Mouse (Mus musculus) MEL (cell line): ENCODE measurements around the gene Zfp984. TPM values are rescaled to one million over a fixed set of nuclear protein-coding genes. Genes with fewer than 3 reads are reported as not detected.
"Not testable (repeated sequence)": the region's sequence is repeated elsewhere in the genome, so short reads cannot be mapped to it uniquely, and the experiment has no call there.

Source experiments
- DNase-seq: peaks from one replicate; pipeline ENCODE4 v3.0.0; 2011; ENCODE audit warnings: low read depth, low spot score
- H3K27ac ChIP-seq: 2 replicates; pipeline ENCODE4 v1.5.1; 2012; ENCODE audit warnings: low read depth, mild to moderate bottlenecking, control low read depth, low read length, moderate library complexity; ENCODE audit not compliant: control insufficient read depth
- H3K27me3 ChIP-seq, 2 experiments: fragments of 150-350 bp in 1 of 2; sonication (generic) in 1 of 2; 2 replicates each; pipeline ENCODE4 v1.6.1; 2012; ENCODE audit warnings: low read length in 2 of 2, mild to moderate bottlenecking in 2 of 2, improper control_type of control experiment in 1 of 2, moderate library complexity in 1 of 2; ENCODE audit not compliant: insufficient read depth in 2 of 2, control insufficient read depth in 1 of 2
- H3K36me3 ChIP-seq, 2 experiments: 2 replicates each; pipeline ENCODE4 v1.6.1; 2012 to 2014; ENCODE audit warnings: low read length in 2 of 2, improper control_type of control experiment in 1 of 2, inconsistent platforms in 1 of 2, mild to moderate bottlenecking in 1 of 2; ENCODE audit not compliant: insufficient read depth in 2 of 2, control insufficient read depth in 1 of 2
- H3K4me1 ChIP-seq, 2 experiments: fragments of 150-350 bp in 1 of 2; sonication (generic) in 1 of 2; 2 replicates each; pipeline ENCODE4 v1.6.1; 2012; ENCODE audit warnings: low read length in 2 of 2, improper control_type of control experiment in 1 of 2, mild to moderate bottlenecking in 1 of 2; ENCODE audit not compliant: insufficient read depth in 2 of 2, control insufficient read depth in 1 of 2
- H3K4me3 ChIP-seq, 2 experiments: fragments of 150-350 bp in 1 of 2; sonication (generic) in 1 of 2; 2 replicates each; pipeline ENCODE4 v1.5.1; 2012; ENCODE audit warnings: low read depth in 2 of 2, low read length in 2 of 2, mild to moderate bottlenecking in 2 of 2, moderate library complexity in 2 of 2, control low read depth in 1 of 2, improper control_type of control experiment in 1 of 2; ENCODE audit not compliant: control insufficient read depth in 1 of 2, insufficient read depth in 1 of 2
- H3K79me2 ChIP-seq: 2 replicates; pipeline ENCODE4 v1.6.1; 2012; ENCODE audit warnings: mild to moderate bottlenecking, low read length, moderate library complexity; ENCODE audit not compliant: control insufficient read depth, poor library complexity, insufficient read depth
- H3K9ac ChIP-seq: 2 replicates; pipeline ENCODE4 v1.6.1; 2012; ENCODE audit warnings: low read depth, mild to moderate bottlenecking, control low read depth, low read length, moderate library complexity; ENCODE audit not compliant: control insufficient read depth, poor library complexity, severe bottlenecking
- H3K9me3 ChIP-seq: fragments of 150-350 bp; sonication (generic); replicated peaks from 2 replicates; pipeline ENCODE4 v1.6.1; 2012; ENCODE audit warnings: mild to moderate bottlenecking, low read length, improper control_type of control experiment, moderate library complexity; ENCODE audit not compliant: insufficient read depth
- polyA plus RNA-seq, 2 experiments: library from polyadenylated mRNA; stranded (reverse) in 1 of 2; unstranded in 1 of 2; fragments of >175 nt in 1 of 2; fragments of >200 nt in 1 of 2; gene quantifications; 2 replicates each; pipeline versions ENCODE4 v1.2.1 to v1.2.4; 2012; ENCODE audit warnings: low replicate concordance in 2 of 2, low read depth in 1 of 2; ENCODE audit not compliant: insufficient read length in 2 of 2, insufficient read depth in 1 of 2, missing spikeins in 1 of 2
- total RNA-seq: library from RNA; depleted of rRNA; stranded (reverse); fragments of 300-350 nt; gene quantifications from 2 replicates; pipeline ENCODE4 v1.2.3, GENCODE M21; 2012

The Zfp984 gene
- total and polyA plus RNA-seq, 3 experiments, result 0.92 to 2.2 TPM; not detected in 1

DNA sequence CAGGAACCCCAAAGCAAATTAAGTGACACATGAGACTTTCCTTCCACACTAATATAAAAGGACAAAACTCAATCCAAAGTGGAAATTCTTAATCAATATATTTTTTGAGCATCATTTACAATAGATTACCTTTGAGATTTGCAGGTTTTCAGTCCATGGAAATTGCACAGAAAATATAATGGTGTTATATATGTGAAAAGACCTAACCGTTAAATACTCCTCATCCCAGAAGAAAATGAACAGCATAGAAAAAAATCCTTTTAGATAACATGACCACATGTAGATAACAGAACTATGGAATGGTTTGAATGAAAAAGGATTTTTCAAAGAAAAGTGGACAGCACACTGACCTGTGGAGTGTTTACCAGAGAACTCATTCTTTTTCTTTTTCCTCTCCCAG lies 14.3 kb downstream of the Zfp984 start:
- H3K9me3 ChIP-seq, H3K4me3 ChIP-seq, H3K27me3 ChIP-seq, H3K27ac ChIP-seq, H3K79me2 ChIP-seq, H3K4me1 ChIP-seq, H3K9ac ChIP-seq, H3K36me3 ChIP-seq, DNase-seq: not testable (repeated sequence)

GRCm38 (mm10) chr4:147794026-147794665 lies 15.4 kb downstream of the Zfp984 start:
- H3K4me3 ChIP-seq, DNase-seq, H3K27me3 ChIP-seq, H3K79me2 ChIP-seq, H3K36me3 ChIP-seq, H3K27ac ChIP-seq, H3K4me1 ChIP-seq, H3K9ac ChIP-seq, H3K9me3 ChIP-seq: not testable (repeated sequence)

DNA sequence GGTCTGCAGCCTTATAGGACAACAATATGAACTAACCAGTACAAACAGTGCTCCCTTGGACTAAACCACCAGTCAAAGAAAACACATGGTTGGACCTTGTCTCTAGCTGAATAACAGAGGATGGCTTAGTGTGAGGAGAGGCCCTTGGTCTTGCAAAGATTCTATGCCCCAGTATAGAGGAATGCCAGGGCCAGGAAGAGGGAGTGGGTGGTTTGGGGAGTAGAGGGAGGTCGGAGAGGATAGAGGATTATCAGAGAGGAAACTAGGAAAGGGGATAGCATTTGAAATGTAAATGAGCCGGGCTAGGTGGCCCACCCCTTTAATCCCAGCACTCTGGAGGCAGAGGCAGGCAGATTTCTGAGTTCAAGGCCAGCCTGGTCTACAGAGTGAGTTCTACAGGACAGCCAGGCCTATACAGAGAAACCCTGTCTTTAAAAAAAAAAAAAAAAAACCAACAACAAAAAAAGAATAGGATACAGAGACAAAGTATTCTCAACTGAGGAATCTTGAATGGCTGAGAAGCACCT lies 16.1 kb downstream of the Zfp984 start:
- H3K9ac ChIP-seq, H3K9me3 ChIP-seq, H3K4me3 ChIP-seq, DNase-seq, H3K4me1 ChIP-seq, H3K27me3 ChIP-seq, H3K79me2 ChIP-seq, H3K36me3 ChIP-seq, H3K27ac ChIP-seq: not testable (repeated sequence)

DNA sequence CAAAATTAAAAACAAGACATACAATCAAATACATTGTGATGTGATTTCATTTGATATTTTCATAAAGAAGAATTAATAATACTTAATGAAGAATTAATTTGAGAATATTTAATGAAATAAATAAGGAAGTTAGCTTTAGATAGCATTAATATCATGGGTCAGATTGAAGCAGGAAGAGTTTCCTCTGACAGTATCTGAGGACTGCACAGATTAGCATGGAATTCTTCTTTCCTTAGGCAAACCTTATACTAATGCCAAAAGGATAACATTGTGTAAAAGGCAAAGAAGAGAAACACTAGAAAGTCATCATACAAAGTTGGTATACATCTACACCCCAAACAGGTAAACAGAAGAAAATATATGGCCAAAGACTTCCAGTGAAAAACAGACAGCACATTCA lies 17.9 kb downstream of the Zfp984 start:
- DNase-seq, H3K36me3 ChIP-seq, H3K9me3 ChIP-seq, H3K9ac ChIP-seq, H3K27ac ChIP-seq, H3K27me3 ChIP-seq, H3K79me2 ChIP-seq, H3K4me3 ChIP-seq, H3K4me1 ChIP-seq: not testable (repeated sequence)

- not testable (repeated sequence) for H3K9ac ChIP-seq, DNase-seq, H3K27me3 ChIP-seq, H3K79me2 ChIP-seq, H3K9me3 ChIP-seq, H3K4me3 ChIP-seq, H3K27ac ChIP-seq, H3K36me3 ChIP-seq, H3K4me1 ChIP-seq
These were observed 63.3 kb downstream of the Zfp984 start for GRCm38 (mm10) chr4:147746255-147746654.

GRCm38 (mm10) chr4:147738636-147739369 lies 70.8 kb downstream of the Zfp984 start:
- not testable (repeated sequence) for H3K36me3 ChIP-seq, DNase-seq, H3K9ac ChIP-seq

More at GRCm38 (mm10) chr4:147738636-147739369, 70.8 kb downstream of the Zfp984 start:
- H3K4me1 ChIP-seq, H3K4me3 ChIP-seq, H3K27ac ChIP-seq, H3K79me2 ChIP-seq, H3K27me3 ChIP-seq, H3K9me3 ChIP-seq: not testable (repeated sequence)
